Mouse (Mus musculus): ENCODE measurements at regions not wholly inside any gene's neighbourhood (a gene's known extent, or its start where the extent isn't known, plus 50 kb on each side); places are given as distances from the start of the nearest gene placed in this dataset.

DNA sequence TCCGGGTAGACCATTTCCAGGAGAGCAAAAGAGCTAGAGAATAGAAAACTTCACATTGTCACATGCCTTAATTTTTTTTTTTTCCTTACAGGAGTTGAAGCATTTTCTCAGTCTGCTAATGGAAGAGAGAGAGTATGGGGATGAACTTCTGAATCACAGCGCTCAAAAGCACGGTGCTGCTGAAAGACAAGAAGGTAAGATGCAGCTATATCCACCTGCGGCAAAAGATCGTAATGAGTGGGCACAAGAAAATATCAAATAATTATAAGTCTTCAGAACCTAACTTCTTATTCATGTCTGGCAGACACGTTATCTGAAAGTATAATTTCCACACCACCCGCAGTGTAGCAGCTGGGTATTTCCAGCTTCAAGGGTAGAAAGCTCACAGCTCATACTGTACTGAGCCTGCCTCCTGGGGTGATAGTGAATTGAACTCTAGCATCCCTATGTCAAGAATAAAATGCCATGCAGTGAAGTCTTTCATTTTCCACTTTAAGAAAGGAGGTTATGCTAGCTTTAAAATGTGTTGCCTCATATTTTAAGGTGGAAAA, 87.9 kb upstream of the A730009L09Rik start:
- TF ChIP-seq MAFK (IDR thresholded peaks at IDR 0.05; ENCODE audit: insufficient read depth, low read depth, low read length) (no peak), ZC3H11A (IDR thresholded peaks at IDR 0.05; ENCODE audit: borderline replicate concordance, low read depth, low read length) (no peak), HCFC1 (IDR thresholded peaks at IDR 0.05; ENCODE audit: borderline replicate concordance, insufficient read depth, low read length) (no peak), ZNF384 (IDR thresholded peaks at IDR 0.05; ENCODE audit: low read depth, low read length) (no peak), CHD2 (IDR thresholded peaks at IDR 0.05; ENCODE audit: low read depth, low read length) (no peak)
